Mouse (Mus musculus): ENCODE measurements around the gene H2-Eb2.

- no peak for TF ChIP-seq POLR2A (IDR thresholded peaks at IDR 0.05; ENCODE audit: borderline replicate concordance, low read depth, low read length)
- no peak for TF ChIP-seq CTCF (IDR thresholded peaks at IDR 0.05; ENCODE audit: low read depth, low read length)
Observed at GRCm38 (mm10) chr17:34346041-34346440, 20.6 kb downstream of the H2-Eb2 start.

Measured in bone marrow macrophage, adult 2 months (primary cell).